Mouse (Mus musculus) midbrain, embryonic 16.5 days (tissue): ENCODE measurements around the gene Ube2j2. TPM values are rescaled to one million over a fixed set of nuclear protein-coding genes. Genes with fewer than 3 reads are reported as not detected.

Source experiments
- ATAC-seq: fragments of 200-750 bp; cut with Nextera tagmentation; 2 replicates; pipeline ENCODE4 v1.8.0; 2017; ENCODE audit warnings: moderate TSS enrichment
- H3K27ac ChIP-seq: fragments of 300-500 bp; sonication (generic); 2 replicates; pipeline ENCODE4 v1.5.1; 2014; ENCODE audit warnings: mild to moderate bottlenecking, low read length, mixed read lengths
- H3K27me3 ChIP-seq: fragments of 300-500 bp; sonication (generic); 2 replicates; pipeline ENCODE4 v1.6.1; 2014; ENCODE audit warnings: low read depth, low read length, mixed read lengths; ENCODE audit not compliant: control insufficient read depth, insufficient read depth
- H3K36me3 ChIP-seq: fragments of 300-500 bp; sonication (generic); 2 replicates; pipeline ENCODE4 v1.6.1; 2014; ENCODE audit warnings: mild to moderate bottlenecking, low read length, moderate library complexity, mixed read lengths; ENCODE audit not compliant: control insufficient read depth, insufficient read depth
- H3K4me1 ChIP-seq: fragments of 300-500 bp; sonication (generic); 2 replicates; pipeline ENCODE4 v1.6.1; 2014; ENCODE audit warnings: mild to moderate bottlenecking, low read length, mixed read lengths; ENCODE audit not compliant: control insufficient read depth, insufficient read depth
- H3K4me2 ChIP-seq: fragments of 300-500 bp; sonication (generic); 2 replicates; pipeline ENCODE4 v1.6.1; 2014; ENCODE audit warnings: mild to moderate bottlenecking, low read length, mixed read lengths
- H3K4me3 ChIP-seq: fragments of 300-500 bp; sonication (generic); 2 replicates; pipeline ENCODE4 v1.5.1; 2014; ENCODE audit warnings: low read depth, mild to moderate bottlenecking, low read length, moderate library complexity, mixed read lengths
- H3K9ac ChIP-seq: fragments of 300-500 bp; sonication (generic); 2 replicates; pipeline ENCODE4 v1.6.1; 2014; ENCODE audit warnings: low read depth, low read length, mixed read lengths
- H3K9me3 ChIP-seq: fragments of 300-500 bp; sonication (generic); replicated peaks from 2 replicates; pipeline ENCODE4 v1.6.1; 2014; ENCODE audit warnings: mild to moderate bottlenecking, low read length, mixed read lengths; ENCODE audit not compliant: control insufficient read depth, poor library complexity, severe bottlenecking
- whole genome bisulfite sequencing: fragments of 180-500 bp; shearing (Covaris S2); extraction: QIAGEN DNeasy Blood & Tissue Kit; methylation state at CpG from one replicate; pipeline ENCODE4 v1.1.7; 2014; 5-methylcytosine and 5-hydroxymethylcytosine counted together
- polyA plus RNA-seq: library from polyadenylated mRNA; unstranded; fragments of >200 nt; fragmentation: Nextera tagmentation; extraction: Ambion mirVana; gene quantifications from 2 replicates; pipeline ENCODE4 v1.2.1, GENCODE M21; 2015

Ube2j2 gene
- polyA plus RNA-seq, 1 experiment from 2014 or later, result 109 TPM

DNA sequence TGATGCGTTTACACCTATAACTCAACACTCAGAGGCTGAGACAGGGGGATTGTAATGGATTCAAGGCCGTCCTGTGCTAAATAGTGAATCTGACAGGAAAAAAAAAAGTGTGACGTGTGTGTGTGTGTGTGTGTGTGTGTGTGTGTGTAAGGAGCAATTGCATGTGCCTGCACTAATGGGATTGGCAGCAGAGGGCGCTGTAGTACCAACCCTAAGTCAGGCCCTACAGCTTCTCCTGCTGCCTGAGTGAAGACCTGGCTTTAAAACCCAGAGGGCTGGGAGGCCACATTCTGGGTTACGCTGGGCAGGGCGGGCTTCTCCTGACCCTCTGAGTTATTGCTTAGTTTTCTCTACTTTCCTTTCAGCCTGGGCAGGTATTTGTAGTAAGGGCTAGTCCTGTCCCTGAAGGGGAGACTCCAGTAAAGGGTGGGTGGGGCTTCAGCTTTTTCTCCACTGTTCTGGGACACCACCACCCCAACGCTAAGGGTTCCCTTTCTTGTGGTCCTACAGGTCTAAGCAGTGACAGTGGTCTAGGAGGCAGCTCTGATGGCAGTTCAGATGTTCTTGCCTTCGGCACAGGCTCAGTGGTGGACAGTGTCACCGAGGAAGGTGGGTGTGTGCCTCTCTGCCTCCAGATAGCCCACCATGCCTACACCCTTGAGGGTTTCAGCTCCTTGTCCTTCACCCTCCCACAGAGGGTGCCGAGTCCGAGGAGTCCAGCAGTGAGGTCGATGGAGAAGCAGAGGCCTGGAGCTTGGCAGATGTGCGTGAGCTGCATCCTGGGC lies 39.1 kb upstream of the Ube2j2 start:
- H3K27me3 ChIP-seq, result no peaks in the 10 kb centered on the region
- no peak overlapping the region for H3K27ac ChIP-seq
- no peak overlapping the region for H3K9ac ChIP-seq
- H3K9me3 ChIP-seq, result no peaks in the 10 kb centered on the region
- peaks cover 60% of the 10 kb centered on the region for H3K36me3 ChIP-seq
- H3K4me1 ChIP-seq, result no peaks in the 10 kb centered on the region
- no peak overlapping the region for H3K4me2 ChIP-seq
- no peak overlapping the region for H3K4me3 ChIP-seq
- 92% methylated on average over 13 of the region's 13 CpGs for WGBS
- no peak for ATAC-seq

DNA sequence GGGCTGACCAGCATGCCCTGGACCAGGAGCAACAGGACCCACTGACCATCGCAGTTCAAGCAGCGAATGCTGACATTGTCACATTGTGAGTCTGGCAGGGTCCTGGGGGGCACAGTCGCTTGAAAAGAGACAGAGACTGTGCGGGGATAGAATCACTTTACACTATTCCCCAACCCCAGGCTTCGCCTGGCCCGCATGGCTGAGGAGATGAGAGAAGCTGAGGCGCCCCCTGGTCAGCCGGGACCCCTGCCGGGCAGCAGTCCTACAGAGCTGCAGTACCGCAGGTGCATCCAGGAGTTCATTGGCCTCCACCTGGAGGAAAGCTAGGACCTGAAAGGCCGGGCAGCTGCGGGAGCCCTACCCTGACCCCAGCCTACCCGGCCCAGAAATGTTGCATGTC lies 38.0 kb upstream of the Ube2j2 start:
- peaks cover 51% of the 10 kb centered on the region for H3K36me3 ChIP-seq
- H3K9me3 ChIP-seq, result no peaks in the 10 kb centered on the region
- no peak for ATAC-seq
- H3K27ac ChIP-seq, result no peak overlapping the region
- WGBS, result 90% methylated on average over 13 of the region's 13 CpGs
- H3K4me1 ChIP-seq, result no peaks in the 10 kb centered on the region
- H3K4me3 ChIP-seq, result no peak overlapping the region
- H3K27me3 ChIP-seq, result no peaks in the 10 kb centered on the region
- H3K9ac ChIP-seq, result no peak overlapping the region
- H3K4me2 ChIP-seq, result no peak overlapping the region

DNA sequence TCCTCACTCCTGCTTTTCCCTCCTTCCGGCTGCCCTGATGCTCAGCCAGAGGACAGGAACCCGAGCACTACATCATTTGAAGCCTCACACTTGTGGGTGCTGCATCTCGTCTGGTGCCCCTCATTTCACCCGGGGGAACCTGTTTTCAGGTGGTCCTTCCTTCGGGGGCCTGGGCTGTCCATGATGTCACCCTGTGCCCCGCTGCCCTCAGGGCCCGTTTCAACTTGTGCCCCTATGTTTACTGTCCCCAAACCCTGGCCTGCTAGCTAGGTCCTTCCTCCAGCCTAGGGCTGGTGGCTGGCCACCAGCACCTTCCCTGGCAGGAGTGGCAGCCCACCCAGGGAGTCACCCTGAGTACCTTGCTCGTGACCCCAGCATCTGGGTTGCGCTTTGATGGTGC lies 37.5 kb upstream of the Ube2j2 start:
- no peak overlapping the region for H3K4me3 ChIP-seq
- no peaks in the 10 kb centered on the region for H3K9me3 ChIP-seq
- no peak for ATAC-seq
- H3K36me3 ChIP-seq, result peaks cover 48% of the 10 kb centered on the region
- WGBS, result 83% methylated on average over 9 of the region's 9 CpGs
- H3K27me3 ChIP-seq, result no peaks in the 10 kb centered on the region
- H3K9ac ChIP-seq, result no peak overlapping the region
- H3K27ac ChIP-seq, result no peak overlapping the region
- no peaks in the 10 kb centered on the region for H3K4me1 ChIP-seq
- H3K4me2 ChIP-seq, result no peak overlapping the region

DNA sequence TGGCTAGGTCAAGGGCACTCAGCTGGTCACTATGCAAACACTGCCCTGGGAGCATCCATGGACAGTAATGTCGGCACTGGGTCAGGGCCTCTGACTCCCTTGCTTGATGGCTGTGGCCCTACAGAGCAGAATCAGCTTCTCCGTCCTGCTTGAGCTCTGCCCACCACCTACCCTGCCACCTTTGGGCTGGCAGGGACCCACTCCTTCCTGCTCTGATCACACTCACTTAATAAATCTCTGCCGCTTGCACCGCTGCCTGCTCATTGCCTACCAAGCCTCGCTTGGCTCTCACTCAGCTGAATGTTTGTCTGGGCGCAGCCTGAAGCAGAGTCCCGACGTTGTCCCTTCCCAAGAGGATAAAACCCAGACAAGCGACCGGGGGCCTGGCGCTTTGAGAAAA lies 36.6 kb upstream of the Ube2j2 start:
- no peaks in the 10 kb centered on the region for H3K4me1 ChIP-seq
- no peak overlapping the region for H3K4me2 ChIP-seq
- peaks cover 39% of the 10 kb centered on the region for H3K36me3 ChIP-seq
- no peak overlapping the region for H3K27ac ChIP-seq
- H3K9me3 ChIP-seq, result no peaks in the 10 kb centered on the region
- WGBS, result 87% methylated on average over 11 of the region's 11 CpGs
- H3K4me3 ChIP-seq, result no peak overlapping the region
- ATAC-seq, result no peak
- no peaks in the 10 kb centered on the region for H3K27me3 ChIP-seq
- H3K9ac ChIP-seq, result no peak overlapping the region

DNA sequence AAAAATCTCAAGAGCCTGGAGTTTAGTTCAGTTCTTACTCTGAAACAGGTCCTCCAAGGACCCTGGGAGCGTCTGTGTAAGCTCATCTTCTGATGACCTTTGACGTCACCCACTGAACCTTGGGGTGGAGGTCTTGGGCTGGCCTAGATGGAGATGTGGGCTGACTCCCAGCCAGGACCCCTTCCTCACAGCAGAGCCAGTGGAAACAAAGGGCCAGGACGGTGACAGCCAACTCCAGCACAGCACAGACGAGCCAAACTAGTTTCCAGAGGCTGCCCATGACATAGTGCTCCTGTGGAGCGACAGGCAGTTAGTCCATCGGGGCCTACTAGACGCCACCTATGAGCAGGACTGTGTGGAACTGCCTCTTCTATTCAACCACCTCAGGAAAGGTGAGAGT lies 35.4 kb upstream of the Ube2j2 start:
- Histone ChIP-seq H3K4me3 (no peak overlapping the region), H3K27me3 (no peaks in the 10 kb centered on the region), H3K9me3 (no peaks in the 10 kb centered on the region), H3K9ac (no peak overlapping the region), H3K36me3 (peaks cover 26% of the 10 kb centered on the region), H3K4me1 (no peaks in the 10 kb centered on the region), H3K4me2 (no peak overlapping the region), H3K27ac (no peak overlapping the region)
- 81% methylated on average over 7 of the region's 7 CpGs for WGBS
- ATAC-seq, result 0 out of 2 replicates have a peak, but pooled peaks have one; percentile 8

DNA sequence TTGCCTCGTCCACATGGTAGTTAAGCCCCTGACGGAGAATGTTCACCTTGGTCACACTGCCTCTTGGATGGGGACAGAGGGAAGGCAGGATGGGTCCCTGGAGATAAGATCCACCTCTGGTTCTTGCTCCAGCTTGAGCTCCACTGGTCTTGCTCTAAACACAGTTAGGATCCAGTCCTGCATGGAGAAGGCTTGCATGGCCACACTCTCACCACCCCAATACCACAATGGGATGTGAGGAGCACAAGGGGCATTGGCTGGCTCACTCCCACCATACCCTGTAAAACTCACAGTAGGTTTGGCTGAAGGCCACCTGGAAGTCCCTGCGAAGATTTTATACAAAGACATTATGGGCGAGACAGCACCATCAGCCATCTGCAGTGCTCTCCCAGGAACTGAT lies 34.9 kb upstream of the Ube2j2 start:
- Histone ChIP-seq H3K27ac (no peak overlapping the region), H3K9me3 (no peaks in the 10 kb centered on the region), H3K4me1 (no peaks in the 10 kb centered on the region), H3K9ac (no peak overlapping the region), H3K4me2 (no peak overlapping the region), H3K36me3 (peaks cover 22% of the 10 kb centered on the region), H3K27me3 (no peaks in the 10 kb centered on the region), H3K4me3 (no peak overlapping the region)
- 0 out of 2 replicates have a peak, but pooled peaks have one; percentile 5 for ATAC-seq
- WGBS, result 93% methylated on average over 4 of the region's 4 CpGs

DNA sequence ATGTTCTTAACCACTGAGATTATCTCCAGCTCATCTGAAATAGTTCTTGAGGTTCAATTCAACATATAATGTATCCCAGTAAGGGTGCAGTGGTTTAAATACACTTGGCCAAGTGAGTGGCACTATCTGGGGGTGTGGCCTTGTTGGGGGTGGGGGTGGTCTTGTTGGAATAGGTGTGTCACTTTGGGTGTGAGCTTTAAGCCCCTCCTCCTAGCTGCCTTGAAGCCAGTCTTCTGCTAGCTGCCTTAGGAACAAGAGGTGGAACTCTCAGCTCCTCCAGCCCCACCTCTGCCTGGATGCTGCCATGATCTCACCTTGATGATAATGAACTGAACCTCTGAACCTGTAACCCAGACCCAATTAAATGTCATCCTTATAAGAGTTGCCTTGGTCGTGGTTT lies 11.6 kb upstream of the Ube2j2 start:
- no peak overlapping the region for H3K9ac ChIP-seq
- ATAC-seq, result no peak
- no peaks in the 10 kb centered on the region for H3K4me1 ChIP-seq
- H3K9me3 ChIP-seq, result no peaks in the 10 kb centered on the region
- H3K27ac ChIP-seq, result no peak overlapping the region
- 76% methylated on average over 1 of the region's 1 CpGs for WGBS
- no peak overlapping the region for H3K4me2 ChIP-seq
- no peaks in the 10 kb centered on the region for H3K27me3 ChIP-seq
- H3K36me3 ChIP-seq, result no peaks in the 10 kb centered on the region
- no peak overlapping the region for H3K4me3 ChIP-seq

DNA sequence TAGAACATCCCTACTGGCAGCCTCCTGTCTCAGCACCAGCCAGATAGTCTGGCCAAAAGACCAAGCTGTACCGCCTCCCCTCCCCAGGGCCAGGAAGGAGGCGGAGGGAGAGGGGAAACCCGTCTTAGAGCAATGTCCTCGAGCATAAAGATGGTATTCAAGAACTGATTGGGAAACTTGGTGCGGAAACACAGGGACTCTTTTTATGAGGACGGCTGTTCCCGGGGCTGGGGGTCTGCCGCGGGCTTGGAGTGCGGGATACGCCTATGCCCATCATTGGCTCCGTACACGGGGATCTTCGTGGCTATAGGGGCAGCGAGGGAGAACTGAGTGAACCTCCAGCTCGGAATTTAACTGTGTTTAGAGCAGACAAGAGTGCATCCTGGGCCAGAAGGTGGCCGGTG lies 580 bp upstream of the Ube2j2 start:
- Histone ChIP-seq H3K4me3 (peak overlapping the region; percentile 88), H3K27ac (peak overlapping the region; percentile 86), H3K36me3 (no peaks in the 10 kb centered on the region; the same call in 1 of the 2 replicates), H3K4me1 (peaks cover 17% of the 10 kb centered on the region), H3K27me3 (peaks cover 2% of the 10 kb centered on the region; the same call in 1 of the 2 replicates), H3K9ac (peak overlapping the region; percentile 86), H3K9me3 (no peaks in the 10 kb centered on the region), H3K4me2 (peak overlapping the region; percentile 95)
- 0% methylated on average over 17 of the region's 17 CpGs for WGBS
- peak; percentile 55 for ATAC-seq

DNA sequence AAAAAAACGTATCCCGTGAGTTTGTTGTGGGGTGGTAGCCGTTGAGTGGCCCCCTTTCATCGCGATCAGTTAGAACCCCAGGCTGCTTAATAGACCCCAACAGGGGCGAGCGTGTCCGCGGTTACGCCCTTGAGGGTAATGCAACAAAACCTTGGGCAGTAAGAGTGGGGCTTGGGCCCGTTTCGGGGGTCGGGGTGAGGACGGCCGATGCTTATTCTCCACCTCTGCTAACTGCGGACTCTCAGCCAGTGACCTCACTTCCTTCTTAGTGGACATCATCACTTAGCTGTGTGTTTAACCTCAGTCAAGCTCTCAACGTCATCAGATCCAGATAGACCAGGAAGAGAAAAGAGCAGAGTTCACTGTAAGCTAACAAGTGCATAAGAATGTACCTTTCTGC lies 640 bp downstream of the Ube2j2 start:
- Histone ChIP-seq H3K4me2 (peak overlapping the region; percentile 70), H3K9me3 (no peaks in the 10 kb centered on the region), H3K27me3 (peaks cover 2% of the 10 kb centered on the region; the same call in 1 of the 2 replicates), H3K9ac (peak overlapping the region; percentile 86), H3K4me1 (peaks cover 17% of the 10 kb centered on the region), H3K4me3 (peak overlapping the region; percentile 88), H3K36me3 (peaks cover 3% of the 10 kb centered on the region; the same call in 1 of the 2 replicates), H3K27ac (peak overlapping the region; percentile 86; the same call in 1 of the 2 replicates)
- WGBS, result 1% methylated on average over 17 of the region's 17 CpGs
- peak; percentile 13 for ATAC-seq
